Mouse (Mus musculus): ENCODE data around the gene Scfd2.

Scfd2 gene

GRCm38 (mm10) chr5:74456759-74457158 lies 74.8 kb downstream of the Scfd2 start:
- in situ Hi-C loops (cut with MboI; ENCODE audit: low sequenced_read_pairs), result no loop called here

- in situ Hi-C loops (cut with MboI; ENCODE audit: low sequenced_read_pairs), result no loop called here
Measured at GRCm38 (mm10) chr5:74455510-74456269, 75.9 kb downstream of the Scfd2 start.

- in situ Hi-C loops (cut with MboI; ENCODE audit: low sequenced_read_pairs), result no loop called here
Measured at GRCm38 (mm10) chr5:74455094-74455493, 76.5 kb downstream of the Scfd2 start.

DNA sequence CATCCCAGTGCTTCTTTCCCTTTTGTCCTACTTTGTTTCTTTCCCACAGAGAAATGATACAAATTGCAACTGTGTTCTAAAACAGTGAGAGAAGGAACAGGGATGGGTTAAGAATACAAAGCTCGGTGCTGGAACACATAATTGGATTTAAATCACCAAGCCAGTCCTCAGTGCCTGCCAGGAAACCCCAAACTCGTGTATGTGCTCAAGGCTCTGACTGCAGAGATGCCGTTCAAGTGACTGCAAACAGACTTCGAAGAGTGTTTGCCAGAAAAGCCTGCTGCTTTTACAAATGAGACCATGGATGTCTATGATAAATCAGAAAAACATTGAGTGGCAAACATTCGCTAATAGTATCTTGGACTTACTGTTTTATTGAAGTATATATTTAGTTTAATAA lies 80.6 kb downstream of the Scfd2 start:
- in situ Hi-C loops (cut with MboI; ENCODE audit: low sequenced_read_pairs), result no loop called here

DNA sequence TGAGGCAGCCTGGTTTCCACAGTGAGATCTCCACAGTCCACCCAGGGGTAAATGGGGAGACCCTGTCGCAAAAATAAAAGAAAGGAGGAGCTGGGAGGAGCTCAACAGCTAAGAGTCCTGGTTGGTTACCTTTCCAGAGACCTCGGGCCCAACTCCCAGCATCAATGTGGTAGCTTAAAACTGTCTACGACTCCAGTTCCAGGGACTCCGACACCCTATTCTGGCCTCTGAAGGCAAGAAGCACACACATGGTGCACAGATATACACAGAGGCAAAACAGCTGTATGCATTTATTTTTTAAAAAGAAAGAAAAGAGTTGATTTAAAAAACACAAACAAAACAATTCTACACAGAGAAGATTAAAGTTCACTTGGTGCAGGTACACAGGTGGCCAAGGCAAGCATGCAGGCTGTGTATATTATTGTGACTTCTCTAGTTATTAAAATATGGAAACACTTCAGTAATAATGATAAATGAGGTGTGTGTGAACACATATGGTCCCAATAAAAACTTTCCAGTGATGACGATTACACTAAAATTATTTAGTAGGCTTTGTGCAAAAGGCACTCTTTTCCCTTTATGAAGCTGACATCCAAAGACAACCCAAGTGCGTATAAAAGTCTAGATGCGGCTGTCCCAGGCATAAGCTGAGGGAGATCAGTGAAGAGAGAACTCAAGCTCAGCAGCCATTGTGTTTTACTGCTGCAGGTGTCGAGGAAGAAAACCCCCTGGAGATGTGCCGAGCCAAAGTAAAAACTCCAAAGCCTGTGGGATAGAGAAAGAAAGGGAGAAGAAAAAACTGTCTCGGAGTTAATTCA lies 83.8 kb downstream of the Scfd2 start:
- in situ Hi-C loops (cut with MboI; ENCODE audit: low sequenced_read_pairs), result loop anchor here (25.0 kb wide), 2 partner anchors 490 to 715 kb away; partner anchors contain the start of gene Pdgfra

DNA sequence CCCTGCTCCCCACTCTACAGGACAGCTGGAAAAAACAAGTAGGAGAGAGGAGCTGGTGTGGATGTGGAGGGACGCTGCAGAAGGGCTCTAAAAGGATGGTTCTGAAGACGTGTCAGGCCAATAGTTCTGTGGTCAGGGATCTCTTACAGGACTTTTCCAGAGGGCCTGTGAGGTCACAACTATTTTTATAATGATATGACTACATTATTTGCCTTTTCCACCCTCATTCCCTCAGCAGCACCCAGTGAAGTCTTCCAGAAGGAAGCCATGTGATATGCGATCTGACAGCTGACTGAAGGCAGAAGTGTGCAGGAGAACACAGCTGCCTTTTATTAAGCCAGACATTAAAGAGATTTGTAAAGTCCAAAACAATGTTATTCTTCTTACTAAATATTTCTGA lies 85.7 kb downstream of the Scfd2 start:
- in situ Hi-C loops (cut with MboI; ENCODE audit: low sequenced_read_pairs), result loop anchor here (25.0 kb wide), 2 partner anchors 491 to 716 kb away; partner anchors contain the start of gene Pdgfra

- in situ Hi-C loops (cut with MboI; ENCODE audit: low sequenced_read_pairs), result loop anchor here (25.0 kb wide), 2 partner anchors 499 to 724 kb away; partner anchors contain the start of gene Pdgfra
Measured at GRCm38 (mm10) chr5:74438353-74438752, 93.2 kb downstream of the Scfd2 start.

GRCm38 (mm10) chr5:74433580-74434147 lies 97.9 kb downstream of the Scfd2 start:
- in situ Hi-C loops (cut with MboI; ENCODE audit: low sequenced_read_pairs), result loop anchor here (25.0 kb wide), 2 partner anchors 504 to 729 kb away; partner anchors contain the start of gene Pdgfra

GRCm38 (mm10) chr5:74432879-74433539 lies 98.5 kb downstream of the Scfd2 start:
- in situ Hi-C loops (cut with MboI; ENCODE audit: low sequenced_read_pairs), result loop anchor here (25.0 kb wide), 2 partner anchors 504 to 729 kb away; partner anchors contain the start of gene Pdgfra

DNA sequence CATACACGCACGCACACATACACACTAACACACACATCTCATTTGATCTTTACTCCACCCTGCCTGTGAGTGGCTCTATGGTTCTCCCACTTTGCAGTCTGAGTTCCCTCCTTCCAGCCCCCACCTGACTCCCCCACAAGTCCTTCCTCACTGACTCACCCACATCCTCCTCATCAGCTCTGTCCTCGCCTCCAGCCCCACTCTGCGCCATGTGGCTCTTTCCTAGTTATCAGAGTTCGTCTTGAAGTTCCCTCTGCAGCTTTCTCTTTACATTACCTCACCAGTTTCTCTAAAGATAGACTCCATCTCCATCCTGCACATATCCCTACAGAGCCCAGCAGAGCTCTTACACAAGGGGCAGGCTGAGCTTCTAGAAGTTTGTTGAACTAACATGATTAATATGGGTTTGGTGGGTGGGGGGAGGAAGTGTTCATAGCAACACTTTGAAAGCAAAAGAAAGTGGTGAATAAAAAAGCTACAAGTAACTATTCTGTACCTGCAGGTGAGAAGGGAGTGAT lies 110.9 kb downstream of the Scfd2 start:
- in situ Hi-C loops (cut with MboI; ENCODE audit: low sequenced_read_pairs), result no loop called here

- in situ Hi-C loops (cut with MboI; ENCODE audit: low sequenced_read_pairs), result no loop called here
Measured at GRCm38 (mm10) chr5:74412557-74412956, 119.0 kb downstream of the Scfd2 start.

GRCm38 (mm10) chr5:74404887-74405286 lies 126.7 kb downstream of the Scfd2 start:
- in situ Hi-C loops (cut with MboI; ENCODE audit: low sequenced_read_pairs), result no loop called here

DNA sequence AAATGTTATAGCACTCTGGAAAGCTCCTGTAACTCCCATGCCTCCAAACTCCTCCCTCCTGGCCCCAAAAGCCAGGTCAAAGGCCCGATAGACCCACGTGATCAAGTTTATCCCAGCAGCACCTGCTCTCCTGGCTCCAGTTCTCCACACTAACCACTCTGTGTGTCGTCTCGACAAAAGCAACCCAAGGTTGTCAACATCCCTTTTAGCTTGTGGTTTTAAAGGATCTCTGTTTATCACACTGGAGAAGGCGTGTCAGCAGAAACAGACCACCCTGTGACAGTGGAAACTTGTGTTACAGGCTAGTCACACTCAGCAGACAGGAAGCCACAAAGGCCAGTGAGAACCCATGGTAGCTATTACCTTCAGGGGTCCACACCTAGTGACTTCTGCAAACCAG lies 127.5 kb downstream of the Scfd2 start:
- in situ Hi-C loops (cut with MboI; ENCODE audit: low sequenced_read_pairs), result no loop called here

GRCm38 (mm10) chr5:74402626-74403025 lies 128.9 kb downstream of the Scfd2 start:
- in situ Hi-C loops (cut with MboI; ENCODE audit: low sequenced_read_pairs), result no loop called here

- in situ Hi-C loops (cut with MboI; ENCODE audit: low sequenced_read_pairs), result no loop called here
Measured at GRCm38 (mm10) chr5:74391806-74392205, 139.8 kb downstream of the Scfd2 start.

DNA sequence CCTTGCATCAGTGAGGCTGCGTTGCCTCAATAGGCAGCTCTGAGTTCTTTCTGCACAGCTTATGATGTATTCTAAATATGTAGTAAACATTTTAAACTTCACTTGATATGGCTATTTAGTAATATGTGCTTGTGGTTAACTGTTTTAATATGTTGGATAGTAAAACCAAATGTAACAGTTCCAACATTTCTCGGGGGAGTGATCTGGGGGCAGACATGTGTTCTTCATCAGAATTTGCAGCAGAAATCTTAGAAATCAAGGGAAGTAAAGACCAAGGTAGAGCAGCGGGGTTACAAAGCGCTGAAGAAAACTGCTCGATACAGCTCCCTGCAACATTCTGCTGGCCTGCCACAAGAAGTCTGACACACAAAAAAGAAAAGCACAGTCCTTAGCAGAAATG lies 140.2 kb downstream of the Scfd2 start:
- in situ Hi-C loops (cut with MboI; ENCODE audit: low sequenced_read_pairs), result no loop called here

- in situ Hi-C loops (cut with MboI; ENCODE audit: low sequenced_read_pairs), result no loop called here
Measured at GRCm38 (mm10) chr5:74388849-74389248, 142.7 kb downstream of the Scfd2 start.

DNA sequence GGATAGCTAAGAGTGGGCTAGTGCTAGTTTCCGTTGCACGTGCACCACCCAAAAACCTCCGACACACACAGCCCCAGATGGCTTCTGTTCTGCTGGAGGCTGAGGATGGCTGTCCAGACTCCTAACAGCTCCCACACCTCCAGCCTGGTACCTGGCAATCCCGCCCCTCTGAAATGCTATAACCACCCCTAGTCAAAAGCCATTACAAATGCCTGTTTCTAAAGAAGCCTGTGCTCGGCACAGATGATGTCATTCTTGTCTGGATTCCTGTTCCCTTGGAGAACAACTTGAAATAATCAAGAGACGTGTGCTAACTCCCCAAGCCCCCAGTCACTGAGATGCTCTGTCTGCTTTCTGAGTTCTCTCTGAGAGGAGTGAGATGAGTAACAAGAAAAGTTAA lies 143.5 kb downstream of the Scfd2 start:
- in situ Hi-C loops (cut with MboI; ENCODE audit: low sequenced_read_pairs), result no loop called here

DNA sequence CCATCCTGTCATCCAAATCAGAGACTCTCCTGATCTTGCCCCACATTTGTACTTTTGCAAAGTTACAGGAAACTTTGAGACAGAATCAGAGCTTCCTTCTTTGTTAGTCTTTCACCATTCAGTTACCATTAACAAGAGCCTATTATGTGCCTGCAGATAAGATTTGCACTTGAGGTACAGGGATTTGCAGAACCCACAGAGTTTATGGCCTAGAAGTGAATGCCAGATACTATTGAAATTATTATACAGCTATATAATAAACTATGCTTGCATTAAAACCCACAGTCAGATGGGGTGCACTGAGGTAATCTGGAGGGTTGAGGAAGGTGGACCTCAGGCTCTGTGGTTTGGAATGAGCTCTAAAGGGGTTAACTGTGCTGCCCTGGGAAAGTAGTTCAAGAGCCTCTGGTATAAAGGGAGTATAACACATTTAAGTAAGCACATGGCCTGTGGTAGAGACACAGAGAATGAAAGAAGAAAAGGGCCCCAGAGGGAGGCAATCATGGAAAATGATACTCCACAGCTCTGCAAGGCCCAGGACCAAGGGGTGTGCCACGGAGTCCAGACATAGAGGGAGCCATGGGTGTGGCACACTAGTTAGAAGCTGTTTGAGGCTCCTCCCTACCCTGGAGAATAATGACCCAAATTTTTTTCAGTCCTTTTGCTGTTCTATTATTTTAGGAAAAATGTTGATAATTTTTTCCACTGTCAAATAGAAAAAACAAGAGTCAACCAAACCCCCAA lies 144.2 kb downstream of the Scfd2 start:
- in situ Hi-C loops (cut with MboI; ENCODE audit: low sequenced_read_pairs), result no loop called here

DNA sequence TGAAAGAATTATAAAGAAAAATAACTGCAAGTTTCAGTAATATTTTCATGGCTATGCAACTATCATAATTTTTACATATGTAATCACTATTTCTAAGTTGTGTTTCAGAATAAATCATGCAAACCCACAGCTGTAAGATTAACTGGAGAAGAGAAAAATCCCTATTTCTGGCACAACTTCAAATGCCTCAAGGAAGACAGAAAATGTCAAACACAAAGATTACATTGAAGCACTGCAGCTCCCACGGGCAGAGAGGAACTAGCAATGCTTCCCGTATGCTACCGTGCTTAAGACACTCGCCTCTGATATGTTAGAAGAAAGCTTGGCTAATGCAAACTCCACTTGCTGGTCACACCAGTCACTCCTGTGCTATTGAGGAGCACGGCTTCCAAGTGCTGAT lies 151.5 kb downstream of the Scfd2 start:
- in situ Hi-C loops (cut with MboI; ENCODE audit: low sequenced_read_pairs), result no loop called here

Data from CH12F3 (cell line).